ENCODE assay signal across 12 mouse cellular contexts in genomic region chr2:8638082-8638481, GRCm38 (mm10).
DNase-seq lines count a peak whose midpoint lies in the region; ATAC-seq and TF ChIP-seq lines count a peak whose summit lies in the region.
"Had no signal": no experiment of that assay in that cellular context is flagged by ENCODE, and none has a peak within 500 bp of the region (broad histone marks: within the 10 kb centered on the region; RNA-seq: fewer than 3 reads in every experiment).

No protein-coding gene starts in this region.

- no peak for DNase-seq in heart, adult 2 months
- no peak for DNase-seq in heart, adult 9 months (ENCODE audit: low spot score in 2 of 2)
- peak; percentile 66 for DNase-seq in midbrain, postnatal 0 days (ENCODE audit: low spot score)
- DNase-seq in layer of hippocampus, adult 2 months (ENCODE audit: low spot score in 2 of 2): peak; percentile 46 to 52
- peak; percentile 50 for DNase-seq in telencephalon, adult 2 months (ENCODE audit: low read depth, low spot score)
- no peak for DNase-seq in cerebellum, adult 18-20 months
- DNase-seq: gastrocnemius, postnatal 25 days had no signal

- H3K79me2 ChIP-seq in heart, adult 2 months (replicated peaks; ENCODE audit: control insufficient read depth, insufficient read depth, low read length): no peaks in the 10 kb centered on the region

- no peak overlapping the region for H3K27ac ChIP-seq in heart, adult 2 months
- H3K27ac ChIP-seq in midbrain, postnatal 0 days (ENCODE audit: low read depth, low read length): no peak overlapping the region
- no peak overlapping the region for H3K27ac ChIP-seq in midbrain, embryonic 16.5 days (ENCODE audit: low read length)
- H3K27ac ChIP-seq in layer of hippocampus, adult 2 months: peak overlapping the region; percentile 76
- no peak overlapping the region for H3K27ac ChIP-seq in kidney, embryonic 15.5 days
- H3K27ac ChIP-seq: limb, embryonic 13.5 days; stomach, embryonic 15.5 days had no signal

- peak overlapping the region; percentile 3; the same call in 1 of the 2 replicates for H3K4me2 ChIP-seq in midbrain, postnatal 0 days (ENCODE audit: low read depth, low read length, poor library complexity, severe bottlenecking)
- no peak overlapping the region for H3K4me2 ChIP-seq in midbrain, embryonic 16.5 days (ENCODE audit: low read length)
- H3K4me2 ChIP-seq in kidney, embryonic 15.5 days: no peak overlapping the region
- H3K4me2 ChIP-seq: limb, embryonic 13.5 days; stomach, embryonic 15.5 days had no signal

- no peak for ATAC-seq in midbrain, postnatal 0 days (ENCODE audit: low FRiP score)
- no peak for ATAC-seq in midbrain, embryonic 16.5 days
- ATAC-seq in kidney, embryonic 15.5 days (replicated peaks; ENCODE audit: low FRiP score): no peak

- no peak for TF ChIP-seq POLR2A in heart, adult 2 months (IDR thresholded peaks at IDR 0.05; ENCODE audit: insufficient read depth, low read depth, low read length)

- no peak overlapping the region for H3K4me3 ChIP-seq in heart, adult 2 months
- H3K4me3 ChIP-seq in midbrain, postnatal 0 days (ENCODE audit: low read depth, low read length): no peak overlapping the region
- H3K4me3 ChIP-seq in midbrain, embryonic 16.5 days (ENCODE audit: low read depth, low read length): no peak overlapping the region
- H3K4me3 ChIP-seq in layer of hippocampus, adult 2 months: no peak overlapping the region
- H3K4me3 ChIP-seq in kidney, embryonic 15.5 days (replicated peaks): no peak overlapping the region
- H3K4me3 ChIP-seq: limb, embryonic 13.5 days; megakaryocyte, embryonic 14.5 days; stomach, embryonic 15.5 days had no signal

- H3K4me1 ChIP-seq in heart, adult 2 months (ENCODE audit: control insufficient read depth, insufficient read depth, low read length): no peaks in the 10 kb centered on the region
- no peaks in the 10 kb centered on the region for H3K4me1 ChIP-seq in midbrain, postnatal 0 days (ENCODE audit: insufficient read depth, low read length)
- H3K4me1 ChIP-seq in midbrain, embryonic 16.5 days (ENCODE audit: control insufficient read depth, insufficient read depth, low read length): no peaks in the 10 kb centered on the region
- no peaks in the 10 kb centered on the region for H3K4me1 ChIP-seq in kidney, embryonic 15.5 days
- H3K4me1 ChIP-seq: limb, embryonic 13.5 days; megakaryocyte, embryonic 14.5 days; stomach, embryonic 15.5 days had no signal

- no peaks in the 10 kb centered on the region for H3K9me3 ChIP-seq in midbrain, postnatal 0 days (ENCODE audit: low read length)
- no peaks in the 10 kb centered on the region for H3K9me3 ChIP-seq in midbrain, embryonic 16.5 days (replicated peaks; ENCODE audit: control insufficient read depth, low read length, poor library complexity, severe bottlenecking)
- no peaks in the 10 kb centered on the region for H3K9me3 ChIP-seq in kidney, embryonic 15.5 days (replicated peaks)
- H3K9me3 ChIP-seq: limb, embryonic 13.5 days; megakaryocyte, embryonic 14.5 days; stomach, embryonic 15.5 days had no signal

- no peaks in the 10 kb centered on the region for H3K36me3 ChIP-seq in heart, adult 2 months (ENCODE audit: control insufficient read depth, insufficient read depth, low read length)
- no peaks in the 10 kb centered on the region for H3K36me3 ChIP-seq in midbrain, postnatal 0 days (ENCODE audit: insufficient read depth, low read length)
- H3K36me3 ChIP-seq in midbrain, embryonic 16.5 days (ENCODE audit: control insufficient read depth, insufficient read depth, low read length): no peaks in the 10 kb centered on the region
- H3K36me3 ChIP-seq in kidney, embryonic 15.5 days: no peaks in the 10 kb centered on the region
- H3K36me3 ChIP-seq: limb, embryonic 13.5 days; stomach, embryonic 15.5 days had no signal

- H3K9ac ChIP-seq in heart, adult 2 months (ENCODE audit: low read depth, low read length): no peak overlapping the region
- H3K9ac ChIP-seq in midbrain, postnatal 0 days (replicated peaks; ENCODE audit: low read length, poor library complexity, severe bottlenecking): no peak overlapping the region
- no peak overlapping the region for H3K9ac ChIP-seq in midbrain, embryonic 16.5 days (ENCODE audit: low read depth, low read length)
- H3K9ac ChIP-seq in kidney, embryonic 15.5 days: no peak overlapping the region
- H3K9ac ChIP-seq: limb, embryonic 13.5 days; stomach, embryonic 15.5 days had no signal

- intact Hi-C loops in heart, adult 2 months (cut with DNase I): no loop called here

- H3K27me3 ChIP-seq in heart, adult 2 months (ENCODE audit: control insufficient read depth, insufficient read depth, low read length): no peaks in the 10 kb centered on the region
- H3K27me3 ChIP-seq in midbrain, postnatal 0 days (ENCODE audit: insufficient read depth, low read length): no peaks in the 10 kb centered on the region
- H3K27me3 ChIP-seq in midbrain, embryonic 16.5 days (ENCODE audit: control insufficient read depth, insufficient read depth, low read depth, low read length): no peaks in the 10 kb centered on the region
- H3K27me3 ChIP-seq in kidney, embryonic 15.5 days: no peaks in the 10 kb centered on the region
- H3K27me3 ChIP-seq: limb, embryonic 13.5 days; megakaryocyte, embryonic 14.5 days; stomach, embryonic 15.5 days had no signal

- no peak for TF ChIP-seq EP300 in heart, adult 2 months (IDR thresholded peaks at IDR 0.05; ENCODE audit: insufficient read depth, low read depth, low read length)

- 49% methylated on average over 7 of the region's 7 CpGs for WGBS in heart, adult 2 months
- whole genome bisulfite sequencing in midbrain, postnatal 0 days: 28% methylated on average over 7 of the region's 7 CpGs
- WGBS in midbrain, embryonic 16.5 days: 34% methylated on average over 7 of the region's 7 CpGs
- 55% methylated on average over 7 of the region's 7 CpGs for WGBS in kidney, embryonic 15.5 days

- TF ChIP-seq CTCF in heart, adult 2 months (IDR thresholded peaks at IDR 0.05): peak; percentile 27; the same call in 1 of the 2 replicates
- TF ChIP-seq CTCF in midbrain, postnatal 0 days (IDR thresholded peaks at IDR 0.05): peak; percentile 84
- TF ChIP-seq CTCF in layer of hippocampus, adult 2 months (conservative IDR thresholded peaks at IDR 0.05): peak; percentile 81

Comparison
In these comparisons a context has a peak if more than half of its experiments do, and no peak if none do; other contexts are left out.
1. DNase-seq: peak in midbrain, postnatal 0 days (single experiment), layer of hippocampus, adult 2 months (2 of 2) and telencephalon, adult 2 months (single experiment); none in heart, adult 2 months (0 of 2), heart, adult 9 months (0 of 2) and cerebellum, adult 18-20 months (0 of 2).
2. CTCF ChIP-seq: peak in every context shown above with its lines; median percentile 84 in midbrain, postnatal 0 days; 81 in layer of hippocampus, adult 2 months; 27 in heart, adult 2 months.